Mouse (Mus musculus) sigmoid colon, adult 10 weeks (tissue): Measurements from ENCODE around the gene Llcfc1. TPM values are rescaled to one million over a fixed set of nuclear protein-coding genes. Genes with fewer than 3 reads are reported as not detected.

ENCODE experiments used
- polyA plus RNA-seq: library from polyadenylated mRNA; stranded (reverse); fragments of 350-450 nt; fragmentation: Illumina TruSeq; extraction: RNeasy Lipid Tissue Mini Kit (QIAGEN cat#74804); gene quantifications from one replicate; pipeline ENCODE4 v1.2.3, GENCODE M21; 2014; ENCODE audit warnings: low read depth, low replicate concordance

Gene Llcfc1
- not detected for polyA plus RNA-seq

DNA sequence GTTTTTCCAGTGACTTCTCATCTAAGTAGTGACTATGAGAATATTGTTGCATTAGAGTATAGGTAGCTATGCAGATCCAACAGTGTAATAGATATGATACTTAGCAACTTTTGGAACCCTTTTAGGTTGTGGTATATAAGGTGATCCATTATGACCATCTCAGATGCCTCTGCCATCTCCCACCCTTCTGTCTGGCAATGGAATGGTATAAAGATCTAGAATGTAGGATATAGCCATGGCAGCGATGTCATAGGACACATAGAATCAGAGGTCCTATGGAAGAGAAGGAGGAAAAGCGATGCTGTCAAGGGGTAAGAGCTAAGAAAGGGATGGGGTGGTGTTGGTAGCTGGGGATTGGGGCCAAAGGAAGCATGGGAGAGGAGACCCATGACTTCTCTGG lies at the start of gene Llcfc1:
Gene Llcfc1 (plus strand): TSS at position 301 of the 400 bp plus-strand sequence.

GRCm38 (mm10) chr6:41636178-41636577 lies 48.1 kb upstream of the Llcfc1 start, which contains the start of gene Trpv6:
Gene Trpv6, minus strand, starts transcription at chr6:41636405.

DNA sequence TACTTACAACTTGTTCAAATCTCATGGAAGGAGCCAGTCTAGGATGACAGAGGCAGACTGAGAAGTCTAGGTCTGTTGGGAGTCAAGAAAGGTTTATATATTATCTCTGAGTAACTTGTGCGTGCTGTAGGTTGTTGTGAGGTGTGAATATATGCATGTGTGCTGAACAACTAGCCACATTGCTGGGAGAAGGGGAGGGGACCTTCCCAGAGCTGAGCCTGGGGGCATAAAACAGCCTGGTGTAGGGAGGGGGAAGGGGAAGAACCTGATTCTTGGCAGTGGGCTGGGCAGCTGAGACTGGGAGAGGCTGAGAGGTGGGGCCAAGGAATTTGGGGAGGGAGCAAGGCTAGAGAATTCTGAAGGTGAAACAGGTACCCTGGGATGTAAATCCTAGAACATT lies 3.6 kb upstream of the Llcfc1 start, which contains the start of gene Trpv5:
Gene Trpv5 (minus strand): TSS at position 101 of the 400 bp plus-strand sequence.

GRCm38 (mm10) chr6:41704123-41704522 lies 19.9 kb downstream of the Llcfc1 start, which contains the start of gene Kel:
Gene Kel, minus strand, starts transcription at chr6:41704339.

Other genes with a start within 250 kb of the Llcfc1 start
- gene Gm10334, start 238.3 kb upstream of the Llcfc1 start, polyA plus RNA-seq, result not detected
- not detected for gene Prss1, start 225.5 kb upstream of the Llcfc1 start, polyA plus RNA-seq
- 2.5 TPM for gene Prss2, start 162.6 kb upstream of the Llcfc1 start, polyA plus RNA-seq
- gene Ephb6, start 78.9 kb upstream of the Llcfc1 start, polyA plus RNA-seq, result not detected
- gene Trpv6, start 48.0 kb upstream of the Llcfc1 start, polyA plus RNA-seq, result 2.2 TPM
- not detected for gene Trpv5, start 3.7 kb upstream of the Llcfc1 start, polyA plus RNA-seq
- not detected for gene Kel, start 19.9 kb downstream of the Llcfc1 start, polyA plus RNA-seq
- gene Olfr459, start 90.7 kb downstream of the Llcfc1 start, polyA plus RNA-seq, result not detected
- not detected for gene Pip, start 163.1 kb downstream of the Llcfc1 start, polyA plus RNA-seq
- gene Sval2, start 168.6 kb downstream of the Llcfc1 start, polyA plus RNA-seq, result not detected